Mouse (Mus musculus): ENCODE results near the gene Zswim4. TPM values are rescaled to one million over a fixed set of nuclear protein-coding genes. Genes with fewer than 3 reads are reported as not detected.

The Zswim4 gene
- total RNA-seq, 1 experiment from 2014 or later, result 11.9 TPM

GRCm38 (mm10) chr8:84188671-84189070, 48.2 kb downstream of the Zswim4 start:
- ATAC-seq (replicated peaks; ENCODE audit: insufficient number of reproducible peaks, low FRiP score, low TSS enrichment, poor library complexity, severe bottlenecking), result no peak

GRCm38 (mm10) chr8:84187065-84187755, 49.6 kb downstream of the Zswim4 start:
- ATAC-seq (replicated peaks; ENCODE audit: insufficient number of reproducible peaks, low FRiP score, low TSS enrichment, poor library complexity, severe bottlenecking), result 0 out of 2 replicates have a peak, but pooled peaks have one; percentile 12

- peak; percentile 75 for ATAC-seq (replicated peaks; ENCODE audit: insufficient number of reproducible peaks, low FRiP score, low TSS enrichment, poor library complexity, severe bottlenecking)
Observed at GRCm38 (mm10) chr8:84186547-84186946, 50.3 kb downstream of the Zswim4 start.

DNA sequence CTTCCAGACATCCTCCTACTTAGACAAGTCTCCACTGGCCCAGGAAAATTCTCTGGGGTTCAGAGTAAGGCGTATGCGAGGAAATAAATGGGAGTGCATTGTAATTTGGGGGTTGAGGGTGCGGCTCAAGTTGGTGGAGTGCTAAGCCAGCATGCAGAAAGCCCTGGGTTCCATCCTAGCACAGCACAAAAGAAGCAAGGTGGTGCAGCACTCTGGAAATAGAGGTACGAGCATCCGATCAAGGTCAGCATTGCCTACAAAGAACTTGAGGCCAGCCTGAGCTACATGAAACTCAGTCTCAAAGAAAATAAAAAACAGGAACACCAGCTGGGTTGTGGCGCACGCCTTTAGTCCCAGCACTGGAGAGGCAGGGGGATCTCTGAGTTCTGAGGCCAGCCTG, 51.7 kb downstream of the Zswim4 start, which contains the start of gene Nanos3:
Gene Nanos3 (minus strand): TSS at position 101 of the 400 bp plus-strand sequence.
- no peak for ATAC-seq (replicated peaks; ENCODE audit: insufficient number of reproducible peaks, low FRiP score, low TSS enrichment, poor library complexity, severe bottlenecking)

- ATAC-seq (replicated peaks; ENCODE audit: insufficient number of reproducible peaks, low FRiP score, low TSS enrichment, poor library complexity, severe bottlenecking), result no peak
Observed at GRCm38 (mm10) chr8:84184085-84185043, 52.5 kb downstream of the Zswim4 start.

DNA sequence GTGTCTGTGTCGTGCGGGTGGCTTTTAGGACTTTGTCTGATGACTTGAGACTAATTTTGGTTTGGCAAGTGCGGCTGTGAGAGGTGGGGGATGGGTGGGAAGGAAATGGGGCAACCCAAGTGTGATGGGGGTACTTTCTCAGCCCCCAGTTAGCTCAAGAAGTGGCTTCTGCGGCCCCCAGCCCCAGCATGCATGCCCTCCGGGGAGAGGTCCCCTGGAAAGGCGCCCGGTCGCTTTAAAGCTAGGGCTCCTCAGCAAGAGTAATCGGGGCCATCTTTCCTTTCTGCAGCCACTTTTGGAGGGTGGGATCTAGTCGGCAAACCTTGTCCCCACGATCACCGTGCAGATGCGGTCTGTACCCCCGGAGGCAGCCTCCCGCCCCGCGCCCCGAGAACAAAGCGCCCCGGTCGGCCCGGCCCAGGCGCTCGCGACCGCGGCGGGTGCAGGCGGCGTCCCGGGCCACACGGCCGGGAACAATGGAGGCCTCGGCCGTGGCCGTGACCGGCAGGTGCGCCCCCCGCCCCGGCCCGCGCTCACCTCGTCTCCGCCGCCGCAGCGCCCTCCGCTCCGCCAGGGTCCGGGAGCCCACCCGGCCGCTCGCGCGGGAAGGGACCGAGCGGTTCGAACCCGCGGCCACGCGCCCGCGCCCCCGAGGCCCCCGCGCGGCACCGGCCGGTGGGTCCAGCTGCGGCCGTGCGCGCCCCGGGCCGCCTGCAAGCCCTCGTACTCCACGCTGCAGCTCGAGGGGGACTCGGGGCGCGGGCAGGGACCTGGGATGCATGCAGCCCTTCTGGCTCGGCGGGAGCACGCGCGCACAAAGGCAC, 53.4 kb downstream of the Zswim4 start:
- ATAC-seq (replicated peaks; ENCODE audit: insufficient number of reproducible peaks, low FRiP score, low TSS enrichment, poor library complexity, severe bottlenecking), result no peak

GRCm38 (mm10) chr8:84182833-84183232, 54.0 kb downstream of the Zswim4 start:
- no peak for ATAC-seq (replicated peaks; ENCODE audit: insufficient number of reproducible peaks, low FRiP score, low TSS enrichment, poor library complexity, severe bottlenecking)

DNA sequence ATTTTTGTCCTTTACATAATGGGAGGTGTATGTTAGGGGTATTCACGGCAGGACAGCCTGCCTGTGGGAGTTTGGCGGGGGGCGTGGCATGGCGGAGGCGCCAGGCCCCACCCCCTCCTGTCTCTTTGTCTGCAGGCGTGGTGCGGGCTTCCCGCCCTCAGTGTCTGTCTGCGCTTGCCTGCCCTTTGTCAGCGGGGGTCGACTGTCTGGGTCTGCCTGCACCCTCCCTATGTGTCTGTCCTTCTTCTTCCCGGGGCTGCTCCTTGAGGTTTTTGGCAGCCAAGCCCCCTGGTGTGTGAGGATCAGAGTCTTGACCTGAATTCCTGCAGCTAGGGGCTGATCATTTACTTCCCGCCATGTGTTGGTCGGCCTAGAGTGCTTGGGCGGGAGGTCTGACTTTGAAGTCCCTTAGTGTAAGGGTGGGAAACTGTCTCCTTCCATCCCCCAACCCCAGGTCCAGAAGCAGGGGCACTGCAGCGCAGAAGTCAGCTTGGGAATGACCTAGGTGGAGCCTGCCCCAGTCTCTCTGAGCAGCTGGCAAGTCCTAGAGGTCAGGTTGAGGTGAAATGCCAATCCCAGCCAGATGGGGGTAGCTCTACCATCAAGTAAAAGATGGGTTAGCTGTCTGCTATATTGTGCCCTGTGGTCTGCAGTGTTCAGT, 56.2 kb downstream of the Zswim4 start:
- ATAC-seq (replicated peaks; ENCODE audit: insufficient number of reproducible peaks, low FRiP score, low TSS enrichment, poor library complexity, severe bottlenecking), result no peak

GRCm38 (mm10) chr8:84179946-84180345, 56.9 kb downstream of the Zswim4 start:
- no peak for ATAC-seq (replicated peaks; ENCODE audit: insufficient number of reproducible peaks, low FRiP score, low TSS enrichment, poor library complexity, severe bottlenecking)

DNA sequence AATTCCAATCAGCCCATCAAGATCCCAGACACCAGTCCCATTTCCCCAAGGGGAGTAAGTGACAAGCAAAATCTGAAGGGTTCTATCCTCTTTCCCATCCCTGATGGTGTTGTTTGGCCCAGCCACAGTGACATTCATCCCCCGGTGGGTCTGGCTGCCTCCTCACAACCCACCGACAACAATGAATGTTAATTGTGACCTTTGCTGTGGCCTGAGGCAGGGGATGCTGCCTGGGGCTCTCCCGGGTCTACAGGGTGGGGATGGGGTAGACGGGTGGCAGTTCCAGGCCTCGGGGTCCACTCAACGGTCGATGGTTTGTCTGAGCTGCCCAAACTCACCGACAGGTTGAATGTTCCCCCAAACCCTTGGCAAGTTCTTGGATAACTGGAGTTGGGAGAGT, 58.3 kb downstream of the Zswim4 start:
- ATAC-seq (replicated peaks; ENCODE audit: insufficient number of reproducible peaks, low FRiP score, low TSS enrichment, poor library complexity, severe bottlenecking), result no peak

DNA sequence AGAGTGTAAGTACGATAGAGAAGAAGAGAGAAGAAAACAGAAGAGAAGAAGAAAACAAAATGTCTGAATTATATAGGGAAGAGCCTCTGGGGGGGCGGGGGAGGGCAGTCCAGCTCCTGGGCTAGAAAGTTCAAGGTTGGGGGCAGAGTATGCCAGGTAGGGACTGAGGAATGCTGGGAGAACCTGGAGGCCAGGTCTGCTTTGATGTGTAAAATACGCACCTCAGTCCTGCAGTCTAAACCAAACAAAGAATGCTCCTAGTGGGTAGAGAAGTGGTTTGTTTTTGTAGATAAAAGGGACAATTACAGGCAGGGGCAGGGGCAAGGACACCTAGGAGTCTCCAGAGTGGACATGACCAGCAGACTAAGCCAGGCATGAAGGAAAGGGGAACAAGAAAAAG, 59.5 kb downstream of the Zswim4 start:
- ATAC-seq (replicated peaks; ENCODE audit: insufficient number of reproducible peaks, low FRiP score, low TSS enrichment, poor library complexity, severe bottlenecking), result no peak

GRCm38 (mm10) chr8:84176560-84176959, 60.3 kb downstream of the Zswim4 start:
- no peak for ATAC-seq (replicated peaks; ENCODE audit: insufficient number of reproducible peaks, low FRiP score, low TSS enrichment, poor library complexity, severe bottlenecking)

GRCm38 (mm10) chr8:84173861-84174260, 63.0 kb downstream of the Zswim4 start:
- ATAC-seq (replicated peaks; ENCODE audit: insufficient number of reproducible peaks, low FRiP score, low TSS enrichment, poor library complexity, severe bottlenecking), result peak; percentile 19; the same call in 1 of the 2 replicates

DNA sequence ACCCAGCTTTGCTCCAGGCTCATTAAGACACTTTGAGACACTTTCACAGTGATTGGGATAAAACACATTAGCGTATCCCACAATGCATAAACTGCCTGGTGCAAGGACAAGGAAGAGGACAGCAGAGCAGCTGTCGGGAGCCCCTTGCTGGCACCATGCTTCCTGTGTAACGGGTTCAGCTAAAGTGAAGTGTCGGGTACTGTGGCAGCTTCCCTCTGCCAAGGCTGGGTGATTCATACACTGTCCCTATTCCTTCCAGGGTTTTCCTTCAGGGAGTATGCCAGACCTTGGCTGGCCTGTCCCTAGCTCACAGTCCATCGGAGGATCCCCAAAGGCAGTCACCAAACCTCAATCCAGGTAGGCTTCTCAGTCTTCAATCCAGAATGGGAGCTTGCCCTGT, 66.8 kb downstream of the Zswim4 start:
- ATAC-seq (replicated peaks; ENCODE audit: insufficient number of reproducible peaks, low FRiP score, low TSS enrichment, poor library complexity, severe bottlenecking), result no peak

- ATAC-seq (replicated peaks; ENCODE audit: insufficient number of reproducible peaks, low FRiP score, low TSS enrichment, poor library complexity, severe bottlenecking), result no peak
Observed at GRCm38 (mm10) chr8:84167696-84168095, 69.2 kb downstream of the Zswim4 start.

Data from monocyte, adult 5-6 weeks (primary cell).